Mouse (Mus musculus): ENCODE results near the gene Eprs.

DNA sequence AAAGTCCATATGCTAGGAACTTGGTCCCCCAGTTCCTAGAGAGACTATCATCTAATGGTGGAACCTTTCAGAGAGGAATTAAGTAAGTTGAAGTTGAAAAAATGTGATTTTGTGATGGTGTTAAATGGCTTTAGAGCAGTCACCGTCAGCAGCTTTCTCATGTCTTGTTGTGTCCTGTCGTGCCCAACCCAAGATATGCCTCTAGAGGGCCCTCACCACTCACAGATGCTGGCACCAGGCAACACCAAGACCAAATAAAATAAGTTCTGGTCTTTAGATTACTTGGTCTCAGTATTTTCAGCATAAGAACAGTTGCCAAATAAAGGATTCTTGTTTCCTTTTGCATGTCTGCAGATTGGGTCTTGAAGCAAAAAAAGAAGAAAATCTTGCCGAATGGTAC is 47.0 kb downstream of the Eprs start:
- peak; percentile 38 for TF ChIP-seq CTCF (IDR thresholded peaks at IDR 0.05)
- TF ChIP-seq EP300 (IDR thresholded peaks at IDR 0.05): no peak

Measured in lung, postnatal 0 days (tissue).